Mouse (Mus musculus): ENCODE results near the gene Cmbl.

- TF ChIP-seq CEBPB (IDR thresholded peaks at IDR 0.05; ENCODE audit: low read depth) (no peak), MYOD1 (IDR thresholded peaks at IDR 0.05; ENCODE audit: control insufficient read depth, insufficient read length, low read depth) (peak; percentile 96)
These were observed 4.3 kb downstream of the Cmbl start for GRCm38 (mm10) chr15:31569325-31570022.

Data from C2C12 (cell line).